In genomic region chr9:48532203-48532602, GRCm38 (mm10) we compare ENCODE assay signal across 26 mouse cellular contexts. TPM values are rescaled to one million over a fixed set of nuclear protein-coding genes. Genes with fewer than 3 reads are reported as not detected.
DNase-seq lines count a peak whose midpoint lies in the region; ATAC-seq and TF ChIP-seq lines count a peak whose summit lies in the region.
"Had no signal": no experiment of that assay in that cellular context is flagged by ENCODE, and none has a peak within 500 bp of the region (broad histone marks: within the 10 kb centered on the region; RNA-seq: fewer than 3 reads in every experiment).

No protein-coding gene starts in this region.

- H3K4me3 ChIP-seq in CH12.LX (replicated peaks in 1 of 3; ENCODE audit: low read depth in 2 of 3, low read length in 2 of 3, poor library complexity in 1 of 3), result no peak overlapping the region
- no peak overlapping the region for H3K4me3 ChIP-seq in liver, postnatal 0 days (ENCODE audit: low read depth, low read length)
- H3K4me3 ChIP-seq: embryonic facial prominence, embryonic 13.5 days; erythroblast, embryonic 14.5 days; forebrain, embryonic 12.5 days; heart, embryonic 15.5 days; limb, embryonic 13.5 days; midbrain, embryonic 13.5 days had no signal

- no peak overlapping the region for H3K27ac ChIP-seq in CH12.LX (ENCODE audit: insufficient read depth, low read depth)
- H3K27ac ChIP-seq in liver, postnatal 0 days (ENCODE audit: low read depth), result no peak overlapping the region
- H3K27ac ChIP-seq: embryonic facial prominence, embryonic 13.5 days; forebrain, embryonic 12.5 days; heart, embryonic 15.5 days; limb, embryonic 13.5 days; macrophage; midbrain, embryonic 13.5 days had no signal

- ATAC-seq in granulocyte monocyte progenitor cell, adult 5-6 weeks (replicated peaks; ENCODE audit: poor library complexity, severe bottlenecking), result 0 out of 2 replicates have a peak, but pooled peaks have one; percentile 24
- ATAC-seq in liver, postnatal 0 days, result peak; percentile 25; the same call in 1 of the 2 replicates
- ATAC-seq: hindbrain, embryonic 16.5 days; lung, postnatal 0 days; midbrain, embryonic 13.5 days had no signal

- TF ChIP-seq RAD21 in CH12.LX (IDR thresholded peaks at IDR 0.05; ENCODE audit: low read depth, low read length), result no peak

- H3K4me1 ChIP-seq in CH12.LX (ENCODE audit: control insufficient read depth in 1 of 2, insufficient read depth in 2 of 2), result peaks cover 6 to 20% of the 10 kb centered on the region in 2 experiments
- H3K4me1 ChIP-seq in liver, postnatal 0 days (ENCODE audit: insufficient read depth), result no peaks in the 10 kb centered on the region
- H3K4me1 ChIP-seq: embryonic facial prominence, embryonic 13.5 days; forebrain, embryonic 12.5 days; heart, embryonic 15.5 days; limb, embryonic 13.5 days; midbrain, embryonic 13.5 days had no signal

- no peak overlapping the region for H3K9ac ChIP-seq in CH12.LX (ENCODE audit: insufficient read depth, low read depth)
- H3K9ac ChIP-seq in liver, postnatal 0 days (replicated peaks), result no peak overlapping the region
- H3K9ac ChIP-seq: embryonic facial prominence, embryonic 13.5 days; forebrain, embryonic 12.5 days; heart, embryonic 15.5 days; limb, embryonic 13.5 days; midbrain, embryonic 13.5 days had no signal

- peak; percentile 25 for DNase-seq in heart, adult 11 months
- no peak for DNase-seq in heart, postnatal 10 days
- DNase-seq in CH12.LX (ENCODE audit: extremely low read depth), result peak; percentile 10
- DNase-seq in liver, postnatal 0 days, result no peak
- DNase-seq in frontal cortex, postnatal 14 days (ENCODE audit: low spot score in 2 of 2), result no peak
- DNase-seq in cerebellum, adult 11 months, result no peak
- no peak for DNase-seq in layer of hippocampus, adult 8-10 months (ENCODE audit: low spot score in 2 of 2)
- DNase-seq: cerebellum, adult 11-12 months; cerebellum, postnatal 14 days; embryo, embryonic 11 days; gastrocnemius, postnatal 36 days; heart, postnatal 4 days; kidney, adult 18-20 months; right cerebral cortex, postnatal 25 days; spleen, adult 18-20 months; thymus, postnatal 25 days had no signal

- dilution Hi-C loops in CH12.LX (cut with MboI; ENCODE audit: extremely low pct_ligation_motif_present, extremely low pct_unique_long_range_greater_than_20kb, low sequenced_read_pairs), result no loop called here

- H3K27me3 ChIP-seq in CH12.LX (replicated peaks), result no peaks in the 10 kb centered on the region
- H3K27me3 ChIP-seq in liver, postnatal 0 days (ENCODE audit: insufficient read depth, low read length), result no peaks in the 10 kb centered on the region
- H3K27me3 ChIP-seq: heart, embryonic 15.5 days; limb, embryonic 13.5 days; midbrain, embryonic 13.5 days had no signal

- H3K79me2 ChIP-seq in CH12.LX (replicated peaks; ENCODE audit: control insufficient read depth, extremely low read depth, insufficient read depth, poor library complexity, severe bottlenecking), result no peaks in the 10 kb centered on the region

- intact Hi-C loops in heart, postnatal 10 days (cut with DNase I), result no loop called here

- in situ Hi-C loops in CH12.LX (cut with MboI; ENCODE audit: low pct_ligation_motif_present, low pct_unique_long_range_greater_than_20kb, low sequenced_read_pairs), result no loop called here

- H3K9me3 ChIP-seq in CH12.LX (replicated peaks; ENCODE audit: low read length), result no peaks in the 10 kb centered on the region
- no peaks in the 10 kb centered on the region for H3K9me3 ChIP-seq in liver, postnatal 0 days (ENCODE audit: low read length)
- H3K9me3 ChIP-seq: embryonic facial prominence, embryonic 13.5 days; forebrain, embryonic 12.5 days; heart, embryonic 15.5 days; limb, embryonic 13.5 days; midbrain, embryonic 13.5 days had no signal

- H3K4me2 ChIP-seq in CH12.LX (ENCODE audit: insufficient read depth, low read depth, poor library complexity, severe bottlenecking), result no peak overlapping the region
- H3K4me2 ChIP-seq in liver, postnatal 0 days (ENCODE audit: low read depth, low read length), result no peak overlapping the region
- H3K4me2 ChIP-seq: embryonic facial prominence, embryonic 13.5 days; forebrain, embryonic 12.5 days; heart, embryonic 15.5 days; limb, embryonic 13.5 days; midbrain, embryonic 13.5 days had no signal

- H3K36me3 ChIP-seq in CH12.LX (replicated peaks in 1 of 2; ENCODE audit: control insufficient read depth in 1 of 2, insufficient read depth in 1 of 2, low read length in 1 of 2), result no peaks in the 10 kb centered on the region
- no peaks in the 10 kb centered on the region for H3K36me3 ChIP-seq in liver, postnatal 0 days (replicated peaks; ENCODE audit: insufficient read depth, low read length)
- H3K36me3 ChIP-seq: embryonic facial prominence, embryonic 13.5 days; forebrain, embryonic 12.5 days; heart, embryonic 15.5 days; limb, embryonic 13.5 days; midbrain, embryonic 13.5 days had no signal

- no peak for TF ChIP-seq EP300 in CH12.LX (IDR thresholded peaks at IDR 0.05; ENCODE audit: low read length)
- no peak for TF ChIP-seq EP300 in liver, postnatal 0 days (IDR thresholded peaks at IDR 0.05; ENCODE audit: low read depth)

- 36% methylated on average over 3 of the region's 3 CpGs for WGBS in liver, postnatal 0 days (ENCODE audit: insufficient replicate concordance)

- TF ChIP-seq POLR2A in CH12.LX (IDR thresholded peaks at IDR 0.05; ENCODE audit: low read depth, low read length), result no peak

- no peak for TF ChIP-seq CTCF in CH12.LX (conservative IDR thresholded peaks at IDR 0.05 in 1 of 2, IDR thresholded peaks at IDR 0.05 in 1 of 2; ENCODE audit: low read depth in 2 of 2, low read length in 2 of 2)
- no peak for TF ChIP-seq CTCF in liver, postnatal 0 days (IDR thresholded peaks at IDR 0.05; ENCODE audit: low read depth)

TF ChIP-seq in CH12.LX, 34 proteins besides CTCF, POLR2A, EP300 and RAD21:
- TF ChIP-seq IRF4 (IDR thresholded peaks at IDR 0.05; ENCODE audit: low read depth, low read length), result no peak
- TF ChIP-seq POLR2AphosphoS2 (IDR thresholded peaks at IDR 0.05; ENCODE audit: low read depth, low read length), result no peak
- TF ChIP-seq NRF1 (IDR thresholded peaks at IDR 0.05; ENCODE audit: low read depth, low read length), result no peak

RNA-seq across cellular contexts. Expression of gene Gm5617, which starts 37.0 kb away (rescaled TPM):
- 10 to 100 TPM; 26.4 TPM for total RNA-seq in heart, postnatal 10 days (2021)
- total RNA-seq in CH12.LX (2012; rRNA removed), result 15.3 and 35.2 TPM in 2 replicates
- 16.5 and 20.4 TPM in 2 replicates for total RNA-seq in CH12.LX (2014; rRNA removed)
- 17.0 and 20.5 TPM in 2 replicates for polyA plus RNA-seq in CH12.LX (2012; ENCODE audit: insufficient read length, low read depth)
- total RNA-seq in granulocyte monocyte progenitor cell, adult 5-6 weeks (2014; fragmentation: Nextera tagmentation), result 4.6 and 25.5 TPM in 2 replicates
- 0.52 and 4.2 TPM in 2 replicates for total RNA-seq in granulocyte monocyte progenitor cell, adult 5-6 weeks (2017)
- 62.8 and 64.2 TPM in 2 replicates for polyA plus RNA-seq in liver, postnatal 0 days (2015; fragmentation: Nextera tagmentation; extraction: Ambion mirVana)
- 10 to 100 TPM; 10.2 to 17.4 (median 11.0) TPM for total RNA-seq in layer of hippocampus, adult 8-10 months (2022)

RNA-seq across cellular contexts. Expression of gene Rbm7, which starts 37.1 kb away (rescaled TPM):
- total RNA-seq in heart, postnatal 10 days (2021), result 10 to 100 TPM; 30.6 to 34.9 TPM
- total RNA-seq in CH12.LX (2012; rRNA removed) (73.4 and 80.6 TPM in 2 replicates), CH12.LX (2014; rRNA removed) (220 and 232 TPM in 2 replicates)
- polyA plus RNA-seq in CH12.LX (2012; ENCODE audit: insufficient read length, low read depth), result 91.9 and 92.2 TPM in 2 replicates
- total RNA-seq in granulocyte monocyte progenitor cell, adult 5-6 weeks (2014; fragmentation: Nextera tagmentation), result 76.4 and 85.5 TPM in 2 replicates
- total RNA-seq in granulocyte monocyte progenitor cell, adult 5-6 weeks (2017), result 105 and 130 TPM in 2 replicates
- polyA plus RNA-seq in liver, postnatal 0 days (2015; fragmentation: Nextera tagmentation; extraction: Ambion mirVana), result 52.1 and 54.0 TPM in 2 replicates
- 10 to 100 TPM; 35.8 to 39.7 (median 37.2) TPM for total RNA-seq in layer of hippocampus, adult 8-10 months (2022)

RNA-seq across cellular contexts. Expression of gene Rexo2, which starts 51.8 kb away (rescaled TPM):
- total RNA-seq in heart, postnatal 10 days (2021), result 10 to 100 TPM; 65.3 to 67.9 TPM
- total RNA-seq in CH12.LX (2012; rRNA removed) (120 and 161 TPM in 2 replicates), CH12.LX (2014; rRNA removed) (108 and 112 TPM in 2 replicates)
- 253 and 296 TPM in 2 replicates for polyA plus RNA-seq in CH12.LX (2012; ENCODE audit: insufficient read length, low read depth)
- 93.9 and 124 TPM in 2 replicates for total RNA-seq in granulocyte monocyte progenitor cell, adult 5-6 weeks (2014; fragmentation: Nextera tagmentation)
- total RNA-seq in granulocyte monocyte progenitor cell, adult 5-6 weeks (2017), result 131 and 156 TPM in 2 replicates
- 61.5 and 65.9 TPM in 2 replicates for polyA plus RNA-seq in liver, postnatal 0 days (2015; fragmentation: Nextera tagmentation; extraction: Ambion mirVana)
- 100 to 1,000 TPM in 3 of 4 experiments, 10 to 100 TPM in 1; 88.7 to 109 (median 102) TPM for total RNA-seq in layer of hippocampus, adult 8-10 months (2022)

Comparison
In these comparisons a context has a peak if more than half of its experiments do, and no peak if none do; other contexts are left out.
1. DNase-seq: peak in heart, adult 11 months (single experiment) and CH12.LX (single experiment); none in heart, postnatal 10 days (0 of 2), liver, postnatal 0 days (single experiment), frontal cortex, postnatal 14 days (0 of 2), cerebellum, adult 11 months (single experiment) and layer of hippocampus, adult 8-10 months (0 of 2).